Mouse (Mus musculus): ENCODE results near the gene Dnali1. TPM values are rescaled to one million over a fixed set of nuclear protein-coding genes. Genes with fewer than 3 reads are reported as not detected.

Dnali1 gene
- polyA plus RNA-seq, 1 experiment, result not detected

DNA sequence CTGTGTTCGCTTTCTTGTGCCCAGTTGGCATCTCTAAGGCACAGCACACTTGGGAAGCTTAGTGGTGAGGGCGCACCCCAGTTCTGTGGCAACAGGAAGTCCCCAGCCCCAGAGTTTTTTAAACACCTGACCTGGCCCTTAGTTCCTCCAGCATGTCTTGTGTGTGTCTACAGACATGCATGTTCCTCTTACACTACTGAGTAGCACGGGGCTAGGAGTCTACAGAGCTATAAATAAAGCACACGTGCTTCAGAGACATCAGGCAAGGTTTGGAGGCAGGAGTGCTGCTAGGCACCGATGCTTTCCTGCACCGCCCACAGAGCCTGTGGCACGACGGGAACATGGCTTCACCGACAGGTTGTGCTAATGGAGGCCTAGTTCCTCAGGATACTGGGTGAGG lies 10.1 kb downstream of the Dnali1 start:
- Histone ChIP-seq H3K27ac (ENCODE audit: insufficient read depth, low read depth, low read length) (peak overlapping the region; percentile 86), H3K4me1 (ENCODE audit: control insufficient read depth, insufficient read depth, low read length) (peaks cover 27% of the 10 kb centered on the region)
- no peak for TF ChIP-seq POLR2A (IDR thresholded peaks at IDR 0.05; ENCODE audit: borderline replicate concordance, low read depth, low read length)

DNA sequence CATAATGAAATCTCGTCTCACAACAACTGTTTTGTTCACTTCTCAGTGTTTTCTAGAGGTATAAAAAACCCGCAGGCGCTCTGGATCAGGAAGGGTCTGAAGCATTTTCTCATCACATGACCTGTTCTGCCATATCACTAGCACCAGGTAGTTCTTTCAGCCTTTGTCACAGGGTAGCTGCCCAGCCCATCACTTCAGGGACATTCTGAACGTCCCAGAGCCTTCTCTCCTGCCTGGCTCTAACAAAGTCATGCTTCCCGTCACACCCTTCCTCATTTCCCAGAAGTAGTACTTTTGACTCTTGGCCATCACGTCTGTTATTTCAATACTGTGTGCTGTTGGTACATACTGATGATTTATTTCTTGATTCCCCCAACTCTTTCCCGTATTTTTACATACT lies 21.0 kb downstream of the Dnali1 start:
- H3K4me1 ChIP-seq (ENCODE audit: control insufficient read depth, insufficient read depth, low read length), result no peaks in the 10 kb centered on the region
- TF ChIP-seq POLR2A (IDR thresholded peaks at IDR 0.05; ENCODE audit: borderline replicate concordance, low read depth, low read length) (no peak), CTCF (IDR thresholded peaks at IDR 0.05; ENCODE audit: low read depth, low read length) (no peak)
- H3K4me3 ChIP-seq (ENCODE audit: insufficient read depth, low read length), result no peak overlapping the region
- no peak overlapping the region for H3K27ac ChIP-seq (ENCODE audit: insufficient read depth, low read depth, low read length)

More for the DNA sequence above, 10.1 kb downstream of the Dnali1 start:
- no peak overlapping the region for H3K4me3 ChIP-seq (ENCODE audit: insufficient read depth, low read length)

DNA sequence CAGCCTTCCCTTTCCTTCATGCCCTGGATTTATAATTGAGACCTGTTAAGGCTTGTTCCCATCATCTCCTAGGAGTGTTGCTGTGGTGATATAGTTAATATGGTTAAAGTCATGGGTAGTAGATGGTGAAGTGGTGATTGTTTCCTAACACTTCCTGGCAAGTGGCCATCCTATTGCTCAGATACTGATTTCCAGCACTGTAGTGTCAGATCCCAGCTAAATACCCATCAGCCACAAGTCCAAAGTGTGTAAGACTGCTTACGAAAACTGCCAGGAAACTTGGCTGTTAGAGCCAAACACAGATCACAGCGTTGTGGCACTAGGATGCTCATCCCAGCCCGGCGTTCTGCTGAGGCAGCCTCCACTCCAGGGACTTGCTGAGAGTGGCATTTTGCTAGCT lies 31.2 kb downstream of the Dnali1 start:
- Histone ChIP-seq H3K4me1 (ENCODE audit: control insufficient read depth, insufficient read depth, low read length) (0 out of 2 replicates have a peak, but pooled peaks cover 3% of the 10 kb centered on the region), H3K27ac (ENCODE audit: insufficient read depth, low read depth, low read length) (no peak overlapping the region), H3K4me3 (ENCODE audit: insufficient read depth, low read length) (no peak overlapping the region)
- TF ChIP-seq POLR2A (IDR thresholded peaks at IDR 0.05; ENCODE audit: borderline replicate concordance, low read depth, low read length) (no peak), CTCF (IDR thresholded peaks at IDR 0.05; ENCODE audit: low read depth, low read length) (no peak)

DNA sequence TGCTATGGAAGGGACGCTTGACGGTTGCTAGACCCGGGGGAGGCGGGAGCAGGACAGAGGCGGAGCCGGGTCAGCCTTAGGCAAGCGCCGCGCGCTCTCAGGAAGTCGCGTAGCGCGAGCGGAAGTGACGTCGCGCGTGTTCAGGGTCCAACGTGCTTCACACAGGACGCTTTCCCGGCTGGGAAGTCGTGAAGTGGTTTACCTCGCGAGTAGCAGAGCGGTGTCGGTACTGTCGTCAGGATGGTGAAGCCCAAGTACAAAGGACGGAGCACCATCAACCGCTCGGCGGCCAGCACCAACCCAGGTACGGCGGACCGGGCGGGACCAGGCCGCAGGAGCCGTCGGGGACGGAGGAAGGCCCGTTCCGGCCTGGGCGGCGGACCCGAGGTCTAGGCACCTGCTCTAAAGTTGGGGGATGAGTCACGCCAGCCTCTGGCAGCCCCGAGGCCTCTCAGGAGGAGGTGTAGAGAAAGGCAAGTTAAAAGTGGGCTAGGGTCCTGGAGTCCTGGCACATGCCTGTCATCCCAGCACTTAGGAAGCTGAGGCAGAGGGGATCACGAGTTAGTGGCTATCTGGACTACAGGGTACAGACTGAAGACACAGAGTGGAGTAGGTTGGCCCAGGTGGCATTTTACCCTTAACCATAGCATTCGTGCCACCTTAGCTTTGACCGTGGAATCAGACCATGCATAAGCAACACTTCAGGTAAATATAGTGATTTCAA lies 35.5 kb downstream of the Dnali1 start:
- no peak for TF ChIP-seq CTCF (IDR thresholded peaks at IDR 0.05; ENCODE audit: low read depth, low read length)
- no peak for TF ChIP-seq POLR2A (IDR thresholded peaks at IDR 0.05; ENCODE audit: borderline replicate concordance, low read depth, low read length)
- Histone ChIP-seq H3K4me3 (ENCODE audit: insufficient read depth, low read length) (peak overlapping the region; percentile 83), H3K4me1 (ENCODE audit: control insufficient read depth, insufficient read depth, low read length) (peaks cover 4% of the 10 kb centered on the region; the same call in 1 of the 2 replicates), H3K27ac (ENCODE audit: insufficient read depth, low read depth, low read length) (0 out of 2 replicates have a peak overlapping the region, but pooled peaks have one; percentile 20)

DNA sequence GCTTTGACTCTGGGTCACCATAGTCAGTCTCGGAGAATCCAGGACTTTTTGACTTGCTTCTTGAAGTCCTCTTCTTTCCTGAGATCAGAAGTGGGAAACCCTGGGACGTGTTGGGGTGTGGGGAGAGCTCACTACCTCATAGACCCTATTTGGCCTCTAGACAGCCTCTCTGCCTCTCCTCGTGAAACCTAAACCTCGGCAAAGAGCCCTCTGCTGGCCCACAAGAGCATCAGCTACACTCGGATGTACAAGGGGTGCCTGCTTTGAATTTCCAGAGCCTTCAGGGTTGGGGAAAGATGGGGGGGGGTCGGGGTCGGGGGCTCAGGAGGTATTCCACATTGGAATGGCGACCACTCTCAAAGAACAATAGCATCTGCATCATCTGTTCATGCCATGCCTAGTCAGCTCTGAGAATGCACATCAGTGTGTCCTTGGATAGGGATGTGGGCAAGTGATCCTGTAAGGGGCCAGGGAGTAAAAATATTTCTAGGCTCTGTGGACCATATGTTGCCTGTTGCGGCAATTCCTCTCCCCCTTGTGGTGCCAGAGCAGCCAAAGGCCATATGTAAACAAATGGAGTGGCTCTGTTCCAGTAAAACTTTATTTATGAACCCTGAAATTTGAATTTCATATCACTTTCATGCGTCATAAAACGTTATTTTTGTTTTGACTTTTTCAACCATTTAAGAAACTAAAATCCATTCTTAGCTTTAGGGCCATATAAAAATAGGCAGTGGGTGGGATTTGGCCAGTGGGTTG lies 44.5 kb downstream of the Dnali1 start:
- peaks cover 5% of the 10 kb centered on the region; the same call in 1 of the 2 replicates for H3K4me1 ChIP-seq (ENCODE audit: control insufficient read depth, insufficient read depth, low read length)
- H3K27ac ChIP-seq (ENCODE audit: insufficient read depth, low read depth, low read length), result no peak overlapping the region
- TF ChIP-seq CTCF (IDR thresholded peaks at IDR 0.05; ENCODE audit: low read depth, low read length) (no peak), POLR2A (IDR thresholded peaks at IDR 0.05; ENCODE audit: borderline replicate concordance, low read depth, low read length) (no peak)
- H3K4me3 ChIP-seq (ENCODE audit: insufficient read depth, low read length), result no peak overlapping the region

DNA sequence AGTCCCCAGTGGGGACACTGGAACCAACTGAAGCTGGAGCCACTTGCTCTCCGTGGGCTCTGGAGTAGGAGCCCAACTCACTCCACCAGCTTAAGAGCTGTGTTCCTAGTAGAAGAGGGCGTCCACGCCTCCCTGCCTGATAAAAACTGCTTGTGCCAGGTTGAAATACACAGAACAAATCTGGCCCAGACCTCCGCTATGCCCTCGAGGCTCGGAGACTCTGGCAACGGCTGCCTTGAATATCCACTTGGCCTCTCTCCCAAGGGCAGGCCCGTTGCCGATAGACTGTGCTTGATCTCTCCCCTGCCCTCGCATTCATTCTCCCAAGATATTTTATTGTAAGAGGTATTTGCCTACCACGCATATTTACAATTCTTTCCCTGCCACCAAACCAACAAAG lies 48.1 kb downstream of the Dnali1 start:
- TF ChIP-seq POLR2A (IDR thresholded peaks at IDR 0.05; ENCODE audit: borderline replicate concordance, low read depth, low read length), result no peak
- TF ChIP-seq CTCF (IDR thresholded peaks at IDR 0.05; ENCODE audit: low read depth, low read length), result no peak
- peaks cover 8% of the 10 kb centered on the region; the same call in 1 of the 2 replicates for H3K4me1 ChIP-seq (ENCODE audit: control insufficient read depth, insufficient read depth, low read length)
- H3K4me3 ChIP-seq (ENCODE audit: insufficient read depth, low read length), result no peak overlapping the region
- H3K27ac ChIP-seq (ENCODE audit: insufficient read depth, low read depth, low read length), result no peak overlapping the region

DNA sequence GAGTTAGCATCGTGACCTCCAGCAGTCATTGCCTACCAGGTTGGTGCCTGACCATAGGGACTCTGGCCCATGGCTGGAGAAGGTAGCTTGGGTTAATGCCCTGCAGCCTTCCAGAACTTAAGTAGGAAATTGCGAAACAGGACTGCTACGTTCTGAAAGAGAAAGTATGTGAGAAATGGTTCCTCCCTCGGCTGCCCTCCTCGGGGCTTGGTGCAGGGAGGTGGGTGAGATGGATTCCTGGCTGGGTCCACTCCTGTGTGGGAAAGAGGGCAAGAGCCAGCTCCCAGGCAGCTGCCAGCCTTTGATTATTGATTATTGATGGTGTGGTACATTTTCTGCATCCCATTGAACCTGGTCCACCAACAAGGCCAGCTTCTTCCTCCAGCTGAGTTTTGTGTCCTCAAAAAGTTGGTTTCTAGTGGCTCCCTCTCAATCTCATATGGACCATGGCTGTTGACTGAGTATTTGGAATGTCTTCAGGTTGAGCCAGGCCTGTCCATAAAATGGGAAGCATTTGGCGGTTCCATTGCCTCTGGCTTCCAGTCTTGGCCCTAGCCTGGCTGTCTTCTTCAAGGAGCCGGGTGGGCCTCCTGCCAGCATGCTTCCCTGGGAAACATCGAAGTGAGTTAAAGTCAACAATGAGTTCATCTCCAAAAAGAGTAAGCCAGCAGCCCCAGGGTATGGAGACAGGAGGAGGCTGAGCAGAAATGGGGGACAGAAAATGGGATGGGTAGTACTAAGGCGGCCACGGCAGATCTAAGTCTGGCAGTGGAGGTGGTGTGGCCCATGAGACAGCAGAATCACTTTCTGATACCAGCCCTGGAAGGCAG lies 49.5 kb downstream of the Dnali1 start, which contains the start of gene Gnl2:
TSS of gene Gnl2 (plus strand) at position 780 of the 830 bp plus-strand sequence.
- peaks cover 8% of the 10 kb centered on the region; the same call in 1 of the 2 replicates for H3K4me1 ChIP-seq (ENCODE audit: control insufficient read depth, insufficient read depth, low read length)
- TF ChIP-seq CTCF (IDR thresholded peaks at IDR 0.05; ENCODE audit: low read depth, low read length) (no peak), POLR2A (IDR thresholded peaks at IDR 0.05; ENCODE audit: borderline replicate concordance, low read depth, low read length) (no peak)
- H3K27ac ChIP-seq (ENCODE audit: insufficient read depth, low read depth, low read length), result no peak within 1 kb of the TSS
- 0 out of 2 replicates have a peak within 1 kb of the TSS, but pooled peaks have one; percentile 9 for H3K4me3 ChIP-seq (ENCODE audit: insufficient read depth, low read length)

DNA sequence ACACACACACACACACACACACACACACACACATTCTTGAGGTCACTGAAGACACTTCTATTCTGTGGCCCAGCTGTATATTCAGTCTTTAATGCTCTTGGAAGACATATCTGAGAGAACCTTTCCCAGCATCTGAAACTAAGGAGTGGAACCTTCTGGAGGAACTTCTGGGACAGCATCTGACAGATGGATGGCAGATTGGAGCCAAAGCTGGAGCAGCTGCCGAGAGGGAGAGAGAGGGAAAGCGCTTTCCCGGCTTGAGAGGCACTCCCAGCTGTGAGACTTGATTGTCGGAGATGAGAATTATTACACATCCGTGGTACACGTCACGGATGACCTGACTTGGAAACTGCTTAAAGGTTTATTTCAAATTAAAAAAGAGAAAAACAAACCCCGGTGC lies 56.8 kb downstream of the Dnali1 start:
- TF ChIP-seq CTCF (IDR thresholded peaks at IDR 0.05; ENCODE audit: low read depth, low read length), result no peak
- no peak for TF ChIP-seq POLR2A (IDR thresholded peaks at IDR 0.05; ENCODE audit: borderline replicate concordance, low read depth, low read length)
- no peak overlapping the region for H3K4me3 ChIP-seq (ENCODE audit: insufficient read depth, low read length)
- H3K4me1 ChIP-seq (ENCODE audit: control insufficient read depth, insufficient read depth, low read length), result no peaks in the 10 kb centered on the region
- H3K27ac ChIP-seq (ENCODE audit: insufficient read depth, low read depth, low read length), result no peak overlapping the region

DNA sequence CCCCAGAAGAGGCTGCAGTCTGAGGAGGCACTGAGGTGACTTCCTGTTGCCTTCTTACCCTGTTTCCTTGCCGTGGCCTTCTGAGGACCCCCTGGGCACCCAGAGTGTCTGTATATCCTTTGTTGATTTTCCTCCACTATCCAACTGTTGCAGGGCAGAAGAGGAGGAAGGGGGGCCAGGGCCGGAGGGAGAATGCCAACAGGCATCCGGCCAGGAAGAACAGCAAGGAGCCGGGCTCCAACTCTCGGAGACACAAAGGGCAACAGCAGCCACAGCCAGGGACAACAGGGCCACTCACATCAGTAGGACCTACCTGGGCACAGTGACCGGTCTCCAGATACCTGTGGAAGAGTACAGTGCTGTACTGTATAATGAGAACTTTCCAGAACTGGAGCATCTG lies 57.3 kb downstream of the Dnali1 start:
- no peak for TF ChIP-seq CTCF (IDR thresholded peaks at IDR 0.05; ENCODE audit: low read depth, low read length)
- no peak for TF ChIP-seq POLR2A (IDR thresholded peaks at IDR 0.05; ENCODE audit: borderline replicate concordance, low read depth, low read length)
- Histone ChIP-seq H3K4me1 (ENCODE audit: control insufficient read depth, insufficient read depth, low read length) (no peaks in the 10 kb centered on the region), H3K4me3 (ENCODE audit: insufficient read depth, low read length) (no peak overlapping the region), H3K27ac (ENCODE audit: insufficient read depth, low read depth, low read length) (no peak overlapping the region)

Measured in bone marrow macrophage, adult 2 months (primary cell).